Mouse (Mus musculus): ENCODE measurements around the gene Rassf3. TPM values are rescaled to one million over a fixed set of nuclear protein-coding genes. Genes with fewer than 3 reads are reported as not detected.

Rassf3 gene
- total RNA-seq, 2 experiments from 2014 or later: 8.8 to 9.3 TPM

DNA sequence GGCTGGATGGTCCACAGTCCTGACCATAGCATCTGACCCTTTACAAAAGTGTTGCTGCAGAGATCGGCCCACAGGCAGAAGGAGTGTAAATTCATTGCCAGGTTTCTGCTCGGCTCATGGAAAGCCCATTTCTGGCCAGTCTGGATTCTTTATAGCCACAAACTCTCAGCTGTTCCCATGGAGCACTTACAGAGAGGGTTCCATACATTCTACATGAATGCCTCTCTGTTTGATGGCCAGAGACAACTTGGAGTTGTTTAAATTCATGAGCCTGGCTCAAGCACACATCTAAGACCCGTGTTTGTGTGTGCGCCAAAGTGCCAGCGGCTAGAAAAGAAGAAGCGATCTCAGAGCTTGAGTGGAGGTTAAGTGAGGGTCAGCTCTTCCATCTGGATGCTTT lies 81.9 kb downstream of the Rassf3 start:
- no peak for DNase-seq (ENCODE audit: low spot score in 2 of 2)
- Histone ChIP-seq H3K4me3 (no peak overlapping the region), H3K27ac (no peak overlapping the region)
- no peak for TF ChIP-seq CTCF (conservative IDR thresholded peaks at IDR 0.05)

- no peak overlapping the region for H3K27ac ChIP-seq
- no peak for TF ChIP-seq CTCF (conservative IDR thresholded peaks at IDR 0.05)
- no peak for DNase-seq (ENCODE audit: low spot score in 2 of 2)
- no peak overlapping the region for H3K4me3 ChIP-seq
Measured at GRCm38 (mm10) chr10:121391901-121392300, 84.2 kb downstream of the Rassf3 start.

DNA sequence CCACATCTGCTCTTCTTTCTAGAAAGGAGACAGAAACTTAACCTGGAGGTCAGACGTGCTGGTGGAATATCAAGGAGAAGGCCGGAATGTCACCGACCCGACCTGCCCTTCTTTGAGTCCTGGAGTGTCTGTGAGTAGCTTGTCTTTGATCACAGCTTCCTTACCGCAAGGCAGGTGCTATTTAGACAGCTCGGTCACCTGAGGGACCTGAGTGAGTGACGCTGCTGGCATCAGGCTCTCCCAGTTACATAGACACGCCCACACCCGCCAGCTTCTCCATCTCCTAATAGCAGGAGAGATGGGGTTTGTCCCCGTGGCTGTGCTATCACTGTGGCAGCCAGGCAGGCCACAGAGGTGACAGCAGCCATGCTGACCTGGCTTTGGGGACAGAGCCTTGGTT lies 85.5 kb downstream of the Rassf3 start:
- Histone ChIP-seq H3K4me3 (no peak overlapping the region), H3K27ac (no peak overlapping the region)
- TF ChIP-seq CTCF (conservative IDR thresholded peaks at IDR 0.05): no peak
- no peak for DNase-seq (ENCODE audit: low spot score in 2 of 2)

GRCm38 (mm10) chr10:121386347-121386746 lies 89.8 kb downstream of the Rassf3 start:
- Histone ChIP-seq H3K27ac (no peak overlapping the region), H3K4me3 (no peak overlapping the region)
- no peak for DNase-seq (ENCODE audit: low spot score in 2 of 2)
- no peak for TF ChIP-seq CTCF (conservative IDR thresholded peaks at IDR 0.05)

- Histone ChIP-seq H3K27ac (no peak overlapping the region), H3K4me3 (no peak overlapping the region)
- no peak for DNase-seq (ENCODE audit: low spot score in 2 of 2)
- no peak for TF ChIP-seq CTCF (conservative IDR thresholded peaks at IDR 0.05)
Measured at GRCm38 (mm10) chr10:121385695-121386094, 90.5 kb downstream of the Rassf3 start.

- Histone ChIP-seq H3K27ac (no peak overlapping the region), H3K4me3 (no peak overlapping the region)
- no peak for DNase-seq (ENCODE audit: low spot score in 2 of 2)
- no peak for TF ChIP-seq CTCF (conservative IDR thresholded peaks at IDR 0.05)
Measured at GRCm38 (mm10) chr10:121384710-121385109, 91.4 kb downstream of the Rassf3 start.

GRCm38 (mm10) chr10:121381280-121381679 lies 94.9 kb downstream of the Rassf3 start:
- H3K27ac ChIP-seq: no peak overlapping the region
- no peak for TF ChIP-seq CTCF (conservative IDR thresholded peaks at IDR 0.05)
- no peak for DNase-seq (ENCODE audit: low spot score in 2 of 2)
- no peak overlapping the region for H3K4me3 ChIP-seq

DNA sequence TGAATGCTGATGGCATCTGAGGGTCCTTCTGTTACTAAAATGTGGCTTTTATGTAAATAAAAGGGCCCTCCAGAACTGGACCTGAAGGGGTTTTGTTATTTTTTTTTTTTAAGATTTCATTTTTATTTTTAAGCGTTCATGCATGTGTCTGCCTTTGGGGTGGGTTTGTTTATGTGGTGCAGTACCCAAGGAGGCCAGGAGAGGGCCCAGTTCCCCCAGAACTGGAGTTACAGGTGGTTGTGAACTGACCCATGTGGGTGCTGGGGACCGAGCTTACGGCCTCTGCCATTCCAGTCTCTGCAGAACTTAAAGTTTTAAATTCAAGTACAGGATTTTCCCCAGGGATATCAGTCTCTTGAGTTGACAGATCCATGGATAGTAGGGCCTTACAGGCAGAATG lies 96.8 kb downstream of the Rassf3 start:
- DNase-seq (ENCODE audit: low spot score in 2 of 2): no peak
- peak; percentile 66 for TF ChIP-seq CTCF (conservative IDR thresholded peaks at IDR 0.05)
- Histone ChIP-seq H3K4me3 (no peak overlapping the region), H3K27ac (no peak overlapping the region)

- no peak for DNase-seq (ENCODE audit: low spot score in 2 of 2)
- no peak overlapping the region for H3K27ac ChIP-seq
- no peak for TF ChIP-seq CTCF (conservative IDR thresholded peaks at IDR 0.05)
- no peak overlapping the region for H3K4me3 ChIP-seq
Measured at GRCm38 (mm10) chr10:121376530-121377271, 99.4 kb downstream of the Rassf3 start.

GRCm38 (mm10) chr10:121375649-121376493 lies 100.3 kb downstream of the Rassf3 start:
- DNase-seq (ENCODE audit: low spot score in 2 of 2): no peak
- Histone ChIP-seq H3K27ac (no peak overlapping the region), H3K4me3 (no peak overlapping the region)
- no peak for TF ChIP-seq CTCF (conservative IDR thresholded peaks at IDR 0.05)

GRCm38 (mm10) chr10:121374693-121375620 lies 101.2 kb downstream of the Rassf3 start:
- no peak for TF ChIP-seq CTCF (conservative IDR thresholded peaks at IDR 0.05)
- H3K4me3 ChIP-seq: no peak overlapping the region
- DNase-seq (ENCODE audit: low spot score in 2 of 2): no peak
- H3K27ac ChIP-seq: peak overlapping the region; percentile 43; the same call in 1 of the 2 replicates

GRCm38 (mm10) chr10:121374013-121374412 lies 102.1 kb downstream of the Rassf3 start:
- TF ChIP-seq CTCF (conservative IDR thresholded peaks at IDR 0.05): no peak
- no peak overlapping the region for H3K4me3 ChIP-seq
- peak overlapping the region; percentile 43; the same call in 1 of the 2 replicates for H3K27ac ChIP-seq
- no peak for DNase-seq (ENCODE audit: low spot score in 2 of 2)

Measured in layer of hippocampus, adult 2 months (tissue).